Mouse (Mus musculus) embryonic facial prominence, embryonic 14.5 days (tissue): Measurements from ENCODE around the gene Fzd2. TPM values are rescaled to one million over a fixed set of nuclear protein-coding genes. Genes with fewer than 3 reads are reported as not detected.
"Not testable (repeated sequence)": the region's sequence is repeated elsewhere in the genome, so short reads cannot be mapped to it uniquely, and the experiment has no call there.

Source experiments
- ATAC-seq: fragments of 200-750 bp; cut with Nextera tagmentation; 2 replicates; pipeline ENCODE4 v1.8.0; 2017; ENCODE audit warnings: low read depth, moderate number of reproducible peaks, moderate TSS enrichment
- DNase-seq: peaks from one replicate; pipeline ENCODE4 v3.0.0-alpha.2; 2015; ENCODE audit warnings: low spot score
- H3K27ac ChIP-seq: fragments of 300-500 bp; sonication (generic); replicated peaks from 2 replicates; pipeline ENCODE4 v1.5.1; 2014; ENCODE audit warnings: low read depth, mild to moderate bottlenecking, low read length, moderate library complexity
- H3K27me3 ChIP-seq: fragments of 300-500 bp; sonication (generic); replicated peaks from 2 replicates; pipeline ENCODE4 v1.6.1; 2014; ENCODE audit warnings: low read length; ENCODE audit not compliant: control insufficient read depth, insufficient read depth
- H3K36me3 ChIP-seq: fragments of 300-500 bp; sonication (generic); 2 replicates; pipeline ENCODE4 v1.6.1; 2014; ENCODE audit warnings: low read length, mixed read lengths; ENCODE audit not compliant: control insufficient read depth, insufficient read depth
- H3K4me1 ChIP-seq: fragments of 300-500 bp; sonication (generic); 2 replicates; pipeline ENCODE4 v1.6.1; 2014; ENCODE audit warnings: antibody characterized with exemption, low read length; ENCODE audit not compliant: control insufficient read depth, insufficient read depth
- H3K4me2 ChIP-seq: fragments of 300-500 bp; sonication (generic); 2 replicates; pipeline ENCODE4 v1.6.1; 2014; ENCODE audit warnings: low read depth, mild to moderate bottlenecking, low read length, moderate library complexity, mixed read lengths
- H3K4me3 ChIP-seq: fragments of 300-500 bp; sonication (generic); 2 replicates; pipeline ENCODE4 v1.5.1; 2014; ENCODE audit warnings: low read depth, mild to moderate bottlenecking, low read length
- H3K9ac ChIP-seq: fragments of 300-500 bp; sonication (generic); 2 replicates; pipeline ENCODE4 v1.6.1; 2014; ENCODE audit warnings: low read depth, mild to moderate bottlenecking, low read length, moderate library complexity, mixed read lengths
- H3K9me3 ChIP-seq: fragments of 300-500 bp; sonication (generic); 2 replicates; pipeline ENCODE4 v1.6.1; 2016; ENCODE audit warnings: low read length; ENCODE audit not compliant: control insufficient read depth
- WGBS: fragments of 180-500 bp; shearing (Covaris S2); extraction: QIAGEN DNeasy Blood & Tissue Kit; methylation state at CpG from one replicate; pipeline ENCODE4 v1.1.7; 2014; 5-methylcytosine and 5-hydroxymethylcytosine counted together
- polyA plus RNA-seq: library from polyadenylated mRNA; unstranded; fragments of >200 nt; fragmentation: Nextera tagmentation; extraction: Ambion mirVana; gene quantifications from 2 replicates; pipeline ENCODE4 v1.2.1, GENCODE M21; 2014

Fzd2 gene
- polyA plus RNA-seq, 1 experiment from 2014 or later: 41.7 TPM

DNA sequence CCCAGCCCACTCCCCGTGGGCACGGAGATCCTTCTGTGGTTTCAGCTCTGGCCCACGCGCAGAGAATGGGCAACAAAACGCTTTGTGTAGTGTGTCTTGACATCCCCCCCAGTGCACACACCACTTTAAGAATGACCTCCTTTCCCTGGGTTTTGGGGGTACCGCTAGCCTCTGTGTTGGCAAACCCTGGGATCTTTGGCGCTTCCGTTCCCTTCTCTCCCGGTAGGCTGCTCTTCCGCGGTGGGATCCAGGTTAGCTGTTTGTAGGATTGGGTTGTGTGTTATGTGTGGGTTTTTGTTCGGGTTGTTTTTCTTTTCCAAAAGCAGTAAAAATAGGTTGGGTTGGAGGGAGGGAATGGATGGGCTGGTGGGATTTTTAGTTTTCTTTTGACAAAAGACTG lies 3.0 kb downstream of the Fzd2 start:
- H3K4me2 ChIP-seq: peak overlapping the region; percentile 68
- DNase-seq, ATAC-seq, H3K9me3 ChIP-seq, H3K27me3 ChIP-seq: not testable (repeated sequence)
- H3K4me1 ChIP-seq: peaks cover 40% of the 10 kb centered on the region
- WGBS: 2% methylated on average over 12 of the region's 12 CpGs
- H3K9ac ChIP-seq: peak overlapping the region; percentile 98
- peaks cover 13% of the 10 kb centered on the region for H3K36me3 ChIP-seq
- H3K4me3 ChIP-seq: peak overlapping the region; percentile 93
- H3K27ac ChIP-seq: peak overlapping the region; percentile 100

DNA sequence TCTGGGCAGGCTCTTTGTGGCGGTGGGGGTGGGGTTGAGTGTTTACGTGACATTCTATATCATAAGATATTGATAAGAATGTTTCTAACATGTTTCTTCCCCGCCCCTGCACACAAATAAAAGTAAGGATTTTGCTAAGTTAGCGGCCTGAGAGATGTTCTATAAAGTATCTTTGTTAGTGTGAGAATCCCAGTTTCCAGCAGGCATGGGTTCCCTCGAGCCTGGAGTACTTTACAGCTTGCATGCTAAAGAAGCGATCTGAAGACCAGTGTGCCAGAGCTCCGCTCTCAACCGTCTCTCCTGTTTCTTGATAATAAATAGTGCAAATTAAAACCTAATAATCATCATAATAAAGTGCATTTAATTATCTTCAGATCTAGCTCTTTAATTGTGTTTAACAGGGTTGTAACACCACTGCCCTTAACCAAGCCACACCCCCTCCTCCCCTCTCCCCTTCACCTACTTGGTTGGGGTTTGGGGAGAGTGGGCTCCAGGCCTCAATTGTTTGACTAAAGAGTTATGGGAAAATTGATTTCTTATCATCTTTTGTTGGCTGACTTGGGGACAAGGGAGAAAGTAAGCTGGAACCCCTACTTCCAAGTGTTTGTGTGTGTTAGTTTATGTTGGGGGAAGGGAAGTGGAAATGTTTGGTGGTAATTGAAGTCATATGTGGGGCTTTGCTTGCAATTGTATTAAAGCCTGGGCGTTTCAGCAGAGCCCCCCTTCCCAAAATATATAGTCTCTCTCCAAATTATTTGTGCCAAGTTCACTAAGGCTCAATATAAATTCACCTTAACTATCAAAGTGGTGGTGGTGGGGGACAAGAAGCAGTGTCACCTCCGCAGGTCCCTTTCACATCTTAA lies 3.7 kb downstream of the Fzd2 start:
- DNase-seq (peak; percentile 76), ATAC-seq (no peak)
- Histone ChIP-seq H3K4me1 (peaks cover 38% of the 10 kb centered on the region), H3K9ac (peak overlapping the region; percentile 98), H3K9me3 (no peaks in the 10 kb centered on the region), H3K4me3 (peak overlapping the region; percentile 93), H3K36me3 (peaks cover 13% of the 10 kb centered on the region), H3K4me2 (peak overlapping the region; percentile 68), H3K27ac (peak overlapping the region; percentile 100), H3K27me3 (no peaks in the 10 kb centered on the region)
- WGBS: 6% methylated on average over 10 of the region's 10 CpGs

DNA sequence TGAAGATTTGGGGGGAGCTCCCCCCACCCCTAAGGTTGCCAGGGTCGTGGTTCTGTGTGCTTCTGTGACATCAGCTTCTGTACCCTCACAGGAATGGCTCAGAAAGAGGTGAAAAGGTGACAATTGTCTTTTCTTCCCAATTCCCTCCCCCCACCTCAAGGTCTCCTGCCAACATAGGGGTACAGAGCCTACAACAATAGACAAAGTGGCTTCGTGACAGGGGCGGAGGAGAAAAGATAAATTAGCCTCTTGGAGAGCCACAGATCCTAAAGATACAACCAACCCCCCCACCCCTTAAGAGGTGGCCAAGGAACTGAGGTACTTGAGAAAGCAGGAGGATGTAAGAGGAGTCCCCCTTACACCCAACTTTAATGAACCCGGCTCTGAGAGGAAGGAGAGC lies 4.5 kb downstream of the Fzd2 start:
- Histone ChIP-seq H3K27me3 (no peaks in the 10 kb centered on the region), H3K36me3 (peaks cover 13% of the 10 kb centered on the region), H3K27ac (peak overlapping the region; percentile 93), H3K9ac (peak overlapping the region; percentile 98), H3K9me3 (no peaks in the 10 kb centered on the region), H3K4me3 (peak overlapping the region; percentile 93), H3K4me2 (peak overlapping the region; percentile 68), H3K4me1 (peaks cover 38% of the 10 kb centered on the region)
- ATAC-seq: no peak
- no peak for DNase-seq
- 18% methylated on average over 4 of the region's 4 CpGs for WGBS

DNA sequence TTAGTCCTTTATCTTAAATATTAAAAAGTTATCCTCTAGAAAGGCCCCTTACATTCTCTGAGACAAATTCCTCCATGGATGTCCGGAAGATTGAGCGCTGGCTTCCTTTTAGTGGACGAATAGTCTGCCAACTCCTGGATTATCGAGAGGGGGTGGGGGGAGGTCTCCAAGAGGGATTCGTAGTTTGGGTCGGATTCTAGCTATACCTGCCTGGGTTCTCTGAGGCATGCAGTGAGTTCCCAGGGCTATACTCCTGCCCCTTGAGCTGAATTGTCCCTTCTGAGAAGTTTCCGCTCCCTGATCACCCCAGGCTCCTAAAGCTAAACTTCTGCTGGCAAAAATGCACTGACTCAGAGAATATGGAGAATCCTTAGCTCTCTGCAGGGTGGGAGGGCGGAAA lies 5.3 kb downstream of the Fzd2 start:
- DNase-seq (no peak), ATAC-seq (no peak)
- Histone ChIP-seq H3K4me3 (peak overlapping the region; percentile 93), H3K9me3 (no peaks in the 10 kb centered on the region), H3K36me3 (peaks cover 13% of the 10 kb centered on the region), H3K27me3 (no peaks in the 10 kb centered on the region), H3K4me1 (peaks cover 38% of the 10 kb centered on the region), H3K27ac (peak overlapping the region; percentile 93), H3K4me2 (peak overlapping the region; percentile 68), H3K9ac (peak overlapping the region; percentile 98)
- WGBS: 46% methylated on average over 8 of the region's 8 CpGs

DNA sequence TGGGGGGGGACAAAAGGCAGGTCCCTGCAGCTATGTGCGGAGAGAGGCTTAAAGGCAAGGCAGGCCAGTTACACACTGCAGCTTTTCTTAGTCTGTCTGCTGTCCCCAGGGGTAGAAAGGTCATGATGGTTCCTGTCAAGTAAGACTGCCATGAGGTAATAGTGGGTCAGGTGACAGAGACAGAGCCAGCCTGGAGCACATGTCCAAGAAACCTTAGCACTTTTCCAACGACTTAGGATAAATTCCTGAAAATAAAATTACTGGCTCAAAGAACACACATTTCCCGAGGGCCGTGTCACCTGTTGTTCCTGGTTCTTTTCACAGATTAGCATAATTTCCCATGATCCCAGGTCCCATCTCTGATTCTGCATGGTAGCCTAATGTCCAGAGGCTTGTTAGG lies 6.1 kb downstream of the Fzd2 start:
- Histone ChIP-seq H3K36me3 (peaks cover 13% of the 10 kb centered on the region), H3K27ac (peak overlapping the region; percentile 93), H3K4me2 (peak overlapping the region; percentile 35), H3K4me1 (peaks cover 38% of the 10 kb centered on the region), H3K27me3 (no peaks in the 10 kb centered on the region), H3K4me3 (no peak overlapping the region), H3K9me3 (no peaks in the 10 kb centered on the region), H3K9ac (no peak overlapping the region)
- WGBS: 15% methylated on average over 4 of the region's 4 CpGs
- DNase-seq (no peak), ATAC-seq (peak; percentile 17; the same call in 1 of the 2 replicates)

DNA sequence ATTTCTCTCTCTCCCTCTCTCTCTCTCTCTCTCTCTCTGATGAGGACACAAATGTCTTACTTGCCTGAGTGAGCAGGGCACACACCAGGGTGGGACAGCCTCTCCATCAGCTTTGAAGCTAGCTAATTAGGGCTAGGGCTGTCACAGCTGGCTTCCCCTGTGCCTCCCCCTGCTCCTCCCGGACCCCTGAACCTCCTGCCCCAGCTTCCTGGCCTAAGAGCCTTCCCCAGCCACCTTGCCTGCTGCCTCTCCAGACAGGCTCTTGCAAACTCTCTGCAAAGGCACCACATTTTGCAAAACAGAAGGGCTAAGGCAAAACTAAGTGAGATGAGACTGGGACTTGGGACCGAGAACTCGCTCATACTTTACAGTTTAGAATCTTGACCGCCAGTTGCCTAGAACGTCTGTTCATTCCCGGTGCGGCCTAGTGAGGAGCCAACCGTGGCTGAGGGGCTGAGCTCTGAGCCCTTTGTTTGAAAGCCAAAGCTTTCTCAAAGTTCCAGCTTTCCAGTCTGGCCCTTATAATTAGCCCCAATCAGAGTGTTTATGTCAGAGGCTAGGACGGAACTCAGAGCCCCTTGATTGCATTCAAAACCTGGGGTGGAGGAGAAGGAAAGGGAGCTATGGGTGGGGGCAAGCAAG lies 6.6 kb downstream of the Fzd2 start:
- Histone ChIP-seq H3K4me3 (no peak overlapping the region), H3K9me3 (no peaks in the 10 kb centered on the region), H3K4me2 (peak overlapping the region; percentile 35), H3K36me3 (peaks cover 9% of the 10 kb centered on the region), H3K27ac (peak overlapping the region; percentile 93), H3K4me1 (peaks cover 38% of the 10 kb centered on the region), H3K27me3 (no peaks in the 10 kb centered on the region), H3K9ac (peak overlapping the region; percentile 48)
- peak; percentile 27; the same call in 1 of the 2 replicates for ATAC-seq
- DNase-seq: peak; percentile 78
- 8% methylated on average over 9 of the region's 9 CpGs for WGBS

DNA sequence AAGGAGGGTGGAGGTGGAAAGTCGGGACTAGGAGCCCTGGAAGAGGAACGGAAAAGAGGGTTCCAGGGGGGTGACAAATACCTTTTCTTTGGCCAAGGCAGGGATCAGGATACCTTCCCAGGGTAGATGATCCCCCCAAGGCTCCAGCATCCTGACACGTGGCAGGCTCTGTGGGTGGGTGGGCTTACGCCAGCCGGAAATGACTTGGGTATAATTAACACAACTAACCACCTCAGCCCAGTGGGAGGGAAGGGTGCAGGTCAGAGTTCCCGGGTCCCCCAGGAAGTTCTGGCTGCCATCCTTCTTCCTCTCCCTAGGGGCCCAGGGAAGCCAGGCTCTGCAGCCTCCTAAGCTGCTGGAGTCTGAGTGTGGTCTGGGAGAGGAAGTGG lies 7.1 kb downstream of the Fzd2 start:
- H3K9me3 ChIP-seq: no peaks in the 10 kb centered on the region
- peak overlapping the region; percentile 93 for H3K27ac ChIP-seq
- peaks cover 4% of the 10 kb centered on the region for H3K36me3 ChIP-seq
- DNase-seq (no peak), ATAC-seq (no peak)
- H3K4me2 ChIP-seq: peak overlapping the region; percentile 35; the same call in 1 of the 2 replicates
- peaks cover 38% of the 10 kb centered on the region for H3K4me1 ChIP-seq
- no peaks in the 10 kb centered on the region for H3K27me3 ChIP-seq
- WGBS: 13% methylated on average over 6 of the region's 6 CpGs
- H3K4me3 ChIP-seq: no peak overlapping the region
- H3K9ac ChIP-seq: peak overlapping the region; percentile 48

DNA sequence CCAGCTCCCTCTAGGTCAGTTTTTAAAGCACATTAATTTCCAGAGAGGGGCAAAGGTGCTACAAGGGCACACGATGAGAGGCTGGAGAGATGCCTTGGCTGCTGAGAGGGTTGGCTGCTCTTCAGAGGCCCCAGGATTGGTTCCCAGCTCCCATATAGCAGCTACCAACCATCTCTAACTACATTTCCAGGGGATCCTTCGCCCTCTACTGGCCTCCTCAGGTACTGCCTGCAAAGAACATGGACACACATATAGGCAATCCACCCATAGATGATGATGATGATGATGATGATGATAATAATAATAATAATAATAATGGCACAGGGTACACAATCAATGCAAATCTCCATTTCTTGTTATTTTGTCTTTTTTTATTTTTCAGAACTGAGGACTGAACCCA lies 15.3 kb downstream of the Fzd2 start:
- no peaks in the 10 kb centered on the region for H3K36me3 ChIP-seq
- 73% methylated on average over 2 of the region's 2 CpGs for WGBS
- no peak for ATAC-seq

More for the DNA sequence above, 15.3 kb downstream of the Fzd2 start:
- no peak for DNase-seq
- Histone ChIP-seq H3K27me3 (no peaks in the 10 kb centered on the region), H3K9ac (no peak overlapping the region), H3K4me1 (peaks cover 10% of the 10 kb centered on the region), H3K27ac (no peak overlapping the region), H3K4me2 (no peak overlapping the region), H3K9me3 (peaks cover 5% of the 10 kb centered on the region; the same call in 1 of the 2 replicates), H3K4me3 (no peak overlapping the region)
